Mouse (Mus musculus) lung, embryonic 16.5 days (tissue): ENCODE results near the gene Olfr568. TPM values are rescaled to one million over a fixed set of nuclear protein-coding genes. Genes with fewer than 3 reads are reported as not detected.

Experiments used
- ATAC-seq: fragments of 200-750 bp; cut with Nextera tagmentation; 2 replicates; pipeline ENCODE4 v1.8.0; 2017; ENCODE audit warnings: low read depth, mild to moderate bottlenecking, moderate library complexity
- H3K27ac ChIP-seq: fragments of 300-500 bp; sonication (generic); 2 replicates; pipeline ENCODE4 v1.5.1; 2014; ENCODE audit warnings: mild to moderate bottlenecking, control low read depth, low read length
- H3K27me3 ChIP-seq: fragments of 300-500 bp; sonication (generic); 2 replicates; pipeline ENCODE4 v1.6.1; 2014; ENCODE audit warnings: low read depth, low read length, mixed read lengths; ENCODE audit not compliant: control insufficient read depth, insufficient read depth
- H3K36me3 ChIP-seq: fragments of 300-500 bp; sonication (generic); 2 replicates; pipeline ENCODE4 v1.6.1; 2014; ENCODE audit warnings: low read length; ENCODE audit not compliant: control insufficient read depth, insufficient read depth
- H3K4me1 ChIP-seq: fragments of 300-500 bp; sonication (generic); replicated peaks from 2 replicates; pipeline ENCODE4 v1.6.1; 2014; ENCODE audit warnings: low read length, mixed read lengths; ENCODE audit not compliant: control insufficient read depth, insufficient read depth
- H3K4me2 ChIP-seq: fragments of 300-500 bp; sonication (generic); 2 replicates; pipeline ENCODE4 v1.6.1; 2014; ENCODE audit warnings: low read depth, low read length, control low read depth
- H3K4me3 ChIP-seq: fragments of 300-500 bp; sonication (generic); 2 replicates; pipeline ENCODE4 v1.5.1; 2014; ENCODE audit warnings: mild to moderate bottlenecking, low read length, control low read depth
- H3K9ac ChIP-seq: fragments of 300-500 bp; sonication (generic); 2 replicates; pipeline ENCODE4 v1.6.1; 2014; ENCODE audit warnings: low read length, control low read depth
- H3K9me3 ChIP-seq: fragments of 300-500 bp; sonication (generic); 2 replicates; pipeline ENCODE4 v1.6.1; 2016; ENCODE audit warnings: low read length; ENCODE audit not compliant: control insufficient read depth
- WGBS: fragments of 180-500 bp; shearing (Covaris S2); extraction: QIAGEN DNeasy Blood & Tissue Kit; methylation state at CpG from one replicate; pipeline ENCODE4 v1.1.7; 2014; 5-methylcytosine and 5-hydroxymethylcytosine counted together
- polyA plus RNA-seq: library from polyadenylated mRNA; unstranded; fragments of >200 nt; fragmentation: Nextera tagmentation; extraction: Ambion mirVana; gene quantifications from 2 replicates; pipeline ENCODE4 v1.2.1, GENCODE M21; 2015

Olfr568 gene
- polyA plus RNA-seq, 1 experiment from 2014 or later, result not detected

- 59% methylated on average over 3 of the region's 3 CpGs for WGBS
- H3K4me2 ChIP-seq, result no peak overlapping the region
Observed at GRCm38 (mm10) chr7:102927105-102927504, 50.2 kb downstream of the Olfr568 start.

More at GRCm38 (mm10) chr7:102927105-102927504, 50.2 kb downstream of the Olfr568 start:
- ATAC-seq, result no peak
- Histone ChIP-seq H3K4me3 (no peak overlapping the region), H3K27me3 (no peaks in the 10 kb centered on the region), H3K27ac (no peak overlapping the region), H3K4me1 (no peaks in the 10 kb centered on the region), H3K9me3 (no peaks in the 10 kb centered on the region), H3K36me3 (no peaks in the 10 kb centered on the region), H3K9ac (no peak overlapping the region)

Other genes starting within 250 kb of the Olfr568 start
- gene Olfr554, start 238.7 kb upstream of the Olfr568 start, polyA plus RNA-seq, result not detected in 2 replicates
- not detected in 2 replicates for gene Olfr555, start 218.3 kb upstream of the Olfr568 start, polyA plus RNA-seq
- not detected in 2 replicates for gene Olfr556, start 212.2 kb upstream of the Olfr568 start, polyA plus RNA-seq
- gene Trim68, start 189.8 kb upstream of the Olfr568 start, polyA plus RNA-seq, result 15.6 and 17.3 TPM in 2 replicates
- gene Olfr557, start 181.2 kb upstream of the Olfr568 start, polyA plus RNA-seq, result not detected in 2 replicates
- 0.47 and 0.48 TPM in 2 replicates for gene Olfr558, start 174.9 kb upstream of the Olfr568 start, polyA plus RNA-seq
- not detected in 2 replicates for gene Olfr33, start 158.1 kb upstream of the Olfr568 start, polyA plus RNA-seq
- not detected in 2 replicates for gene Olfr559, start 149.6 kb upstream of the Olfr568 start, polyA plus RNA-seq
- not detected in 2 replicates for gene Olfr560, start 117.8 kb upstream of the Olfr568 start, polyA plus RNA-seq
- gene Olfr78, start 117.7 kb upstream of the Olfr568 start, polyA plus RNA-seq, result 0.23 and 0.25 TPM in 2 replicates
- not detected in 2 replicates for gene Olfr561, start 105.9 kb upstream of the Olfr568 start, polyA plus RNA-seq
- gene Olfr564, start 73.6 kb upstream of the Olfr568 start, polyA plus RNA-seq, result not detected in 2 replicates
- not detected in 2 replicates for gene Olfr566, start 18.4 kb upstream of the Olfr568 start, polyA plus RNA-seq
- gene Olfr569, start 13.8 kb downstream of the Olfr568 start, polyA plus RNA-seq, result not detected in 2 replicates
- gene Olfr570, start 17.5 kb downstream of the Olfr568 start, polyA plus RNA-seq, result not detected in 2 replicates
- gene Olfr571, start 40.4 kb downstream of the Olfr568 start, polyA plus RNA-seq, result not detected in 2 replicates
- gene Olfr572, start 47.3 kb downstream of the Olfr568 start, polyA plus RNA-seq, result not detected in 2 replicates
- not detected in 2 replicates for gene Olfr573-ps1, start 65.5 kb downstream of the Olfr568 start, polyA plus RNA-seq
- gene Olfr574, start 71.3 kb downstream of the Olfr568 start, polyA plus RNA-seq, result not detected in 2 replicates
- not detected in 2 replicates for gene Olfr575, start 81.7 kb downstream of the Olfr568 start, polyA plus RNA-seq
- gene Olfr576, start 85.5 kb downstream of the Olfr568 start, polyA plus RNA-seq, result not detected in 2 replicates
- not detected in 2 replicates for gene Olfr577, start 98.8 kb downstream of the Olfr568 start, polyA plus RNA-seq
- not detected in 2 replicates for gene Olfr578, start 112.2 kb downstream of the Olfr568 start, polyA plus RNA-seq
- not detected in 2 replicates for gene Olfr582, start 160.9 kb downstream of the Olfr568 start, polyA plus RNA-seq
- not detected in 2 replicates for gene Olfr583, start 174.2 kb downstream of the Olfr568 start, polyA plus RNA-seq
- gene Olfr584, start 204.8 kb downstream of the Olfr568 start, polyA plus RNA-seq, result not detected in 2 replicates
- gene Olfr585, start 220.6 kb downstream of the Olfr568 start, polyA plus RNA-seq, result not detected in 2 replicates
- gene Olfr586, start 248.5 kb downstream of the Olfr568 start, polyA plus RNA-seq, result not detected in 2 replicates